Mouse (Mus musculus) ES-E14 (cell line): ENCODE results near the gene Rasgrf2.

ENCODE experiments used
- CHD2 ChIP-seq: IDR thresholded peaks from 2 replicates; pipeline ENCODE4 v1.6.1; 2014; ENCODE audit warnings: mild to moderate bottlenecking, low read depth, low read length, inconsistent platforms
- MAFK ChIP-seq: IDR thresholded peaks from 2 replicates; pipeline ENCODE4 v1.6.1; 2014; ENCODE audit warnings: mild to moderate bottlenecking, low read depth, low read length, inconsistent platforms; ENCODE audit not compliant: insufficient read depth
- ZC3H11A ChIP-seq: IDR thresholded peaks from 2 replicates; pipeline ENCODE4 v1.6.1; 2012; ENCODE audit warnings: low read depth, mild to moderate bottlenecking, inconsistent platforms, low read length, borderline replicate concordance

DNA sequence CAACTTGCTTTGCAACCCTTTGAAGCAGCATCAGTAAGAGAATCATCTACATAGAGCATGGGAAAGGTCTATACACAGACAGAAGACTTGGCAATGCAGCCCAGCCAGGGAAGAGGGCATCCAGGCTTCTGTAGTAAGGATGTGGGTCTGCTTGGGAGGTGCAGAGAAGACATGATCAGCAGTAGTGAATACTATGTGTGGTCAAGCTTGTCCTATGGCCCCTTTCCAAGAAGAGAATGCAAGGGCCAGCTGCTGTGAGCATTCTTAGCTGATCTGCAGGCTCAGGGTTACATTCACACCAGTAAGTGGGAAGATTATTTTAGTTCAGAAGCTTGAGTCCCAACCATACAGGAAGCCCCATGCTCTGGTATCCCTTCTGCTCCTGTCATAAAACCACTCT lies 175.0 kb downstream of the Rasgrf2 start:
- no peak for TF ChIP-seq MAFK
- no peak for TF ChIP-seq CHD2
- TF ChIP-seq ZC3H11A: no peak
